Mouse (Mus musculus) lung, embryonic 14.5 days (tissue): ENCODE measurements at regions not wholly inside any gene's neighbourhood (a gene's known extent, or its start where the extent isn't known, plus 50 kb on each side); places are given as distances from the start of the nearest gene placed in this dataset.

ENCODE experiments used
- ATAC-seq: fragments of 200-750 bp; cut with Nextera tagmentation; 2 replicates; pipeline ENCODE4 v1.8.0; 2017; ENCODE audit warnings: mild to moderate bottlenecking, moderate TSS enrichment, moderate library complexity; ENCODE audit not compliant: insufficient read depth
- DNase-seq: peaks from one replicate; pipeline ENCODE4 v3.0.0-alpha.2; 2015
- H3K27ac ChIP-seq: fragments of 300-500 bp; sonication (generic); 2 replicates; pipeline ENCODE4 v1.5.1; 2014; ENCODE audit warnings: low read depth, mild to moderate bottlenecking, moderate library complexity
- H3K27me3 ChIP-seq: fragments of 300-500 bp; sonication (generic); 2 replicates; pipeline ENCODE4 v1.6.1; 2014; ENCODE audit warnings: low read length, control low read depth; ENCODE audit not compliant: insufficient read depth
- H3K36me3 ChIP-seq: fragments of 300-500 bp; sonication (generic); 2 replicates; pipeline ENCODE4 v1.6.1; 2014; ENCODE audit warnings: control low read depth; ENCODE audit not compliant: insufficient read depth
- H3K4me1 ChIP-seq: fragments of 300-500 bp; sonication (generic); 2 replicates; pipeline ENCODE4 v1.6.1; 2014; ENCODE audit warnings: antibody characterized with exemption, control low read depth; ENCODE audit not compliant: insufficient read depth
- H3K4me2 ChIP-seq: fragments of 300-500 bp; sonication (generic); 2 replicates; pipeline ENCODE4 v1.6.1; 2014; ENCODE audit warnings: mild to moderate bottlenecking
- H3K4me3 ChIP-seq: fragments of 300-500 bp; sonication (generic); 2 replicates; pipeline ENCODE4 v1.5.1; 2014; ENCODE audit warnings: low read depth, low read length
- H3K9ac ChIP-seq: fragments of 300-500 bp; sonication (generic); 2 replicates; pipeline ENCODE4 v1.6.1; 2014
- H3K9me3 ChIP-seq: fragments of 300-500 bp; sonication (generic); 2 replicates; pipeline ENCODE4 v1.6.1; 2016; ENCODE audit warnings: low read depth, low read length, control low read depth
- CTCF ChIP-seq: IDR thresholded peaks from 2 replicates; pipeline ENCODE4 v1.5.1; 2016; ENCODE audit warnings: antibody characterized with exemption, low read depth
- WGBS: fragments of 180-500 bp; shearing (Covaris S2); extraction: QIAGEN DNeasy Blood & Tissue Kit; methylation state at CpG from one replicate; pipeline ENCODE4 v1.1.7; 2014; 5-methylcytosine and 5-hydroxymethylcytosine counted together

GRCm38 (mm10) chr14:9492228-9492627 is 826.2 kb upstream of the 4930452B06Rik start:
- TF ChIP-seq CTCF = no peak
- no peak overlapping the region for H3K4me2 ChIP-seq
- H3K4me1 ChIP-seq = peaks cover 2% of the 10 kb centered on the region; the same call in 1 of the 2 replicates
- DNase-seq (no peak), ATAC-seq (no peak)
- no peaks in the 10 kb centered on the region for H3K27me3 ChIP-seq
- H3K9ac ChIP-seq = no peak overlapping the region
- no peak overlapping the region for H3K27ac ChIP-seq
- no peaks in the 10 kb centered on the region for H3K9me3 ChIP-seq
- no peaks in the 10 kb centered on the region for H3K36me3 ChIP-seq
- 76% methylated on average over 2 of the region's 2 CpGs for WGBS
- H3K4me3 ChIP-seq = no peak overlapping the region

- no peaks in the 10 kb centered on the region for H3K27me3 ChIP-seq
- ATAC-seq (no peak), DNase-seq (no peak)
- no peak overlapping the region for H3K4me3 ChIP-seq
- H3K9ac ChIP-seq = no peak overlapping the region
- peaks cover 2% of the 10 kb centered on the region; the same call in 1 of the 2 replicates for H3K4me1 ChIP-seq
- H3K9me3 ChIP-seq = no peaks in the 10 kb centered on the region
- no peak for TF ChIP-seq CTCF
- no peak overlapping the region for H3K27ac ChIP-seq
- no peak overlapping the region for H3K4me2 ChIP-seq
- no peaks in the 10 kb centered on the region for H3K36me3 ChIP-seq
- WGBS = 18% methylated on average over 1 of the region's 1 CpGs
Measured at GRCm38 (mm10) chr14:9488585-9488984, 822.5 kb upstream of the 4930452B06Rik start.

GRCm38 (mm10) chr14:9478981-9479380 is 812.9 kb upstream of the 4930452B06Rik start:
- no peak for TF ChIP-seq CTCF
- H3K36me3 ChIP-seq = no peaks in the 10 kb centered on the region

GRCm38 (mm10) chr14:9475169-9475568 is 809.1 kb upstream of the 4930452B06Rik start:
- H3K4me3 ChIP-seq = no peak overlapping the region
- no peak for TF ChIP-seq CTCF
- H3K36me3 ChIP-seq = no peaks in the 10 kb centered on the region
- H3K27me3 ChIP-seq = no peaks in the 10 kb centered on the region
- H3K9ac ChIP-seq = no peak overlapping the region
- ATAC-seq = no peak
- H3K4me1 ChIP-seq = no peaks in the 10 kb centered on the region
- H3K4me2 ChIP-seq = no peak overlapping the region
- WGBS = 78% methylated on average over 7 of the region's 7 CpGs
- no peak overlapping the region for H3K27ac ChIP-seq
- no peaks in the 10 kb centered on the region for H3K9me3 ChIP-seq
- DNase-seq = no peak

More at GRCm38 (mm10) chr14:9478981-9479380, 812.9 kb upstream of the 4930452B06Rik start:
- H3K9me3 ChIP-seq = no peaks in the 10 kb centered on the region
- H3K27ac ChIP-seq = no peak overlapping the region
- no peak for DNase-seq
- no peaks in the 10 kb centered on the region for H3K27me3 ChIP-seq
- H3K4me3 ChIP-seq = no peak overlapping the region
- no peak overlapping the region for H3K9ac ChIP-seq
- no peak for ATAC-seq
- no peak overlapping the region for H3K4me2 ChIP-seq
- H3K4me1 ChIP-seq = no peaks in the 10 kb centered on the region

GRCm38 (mm10) chr14:9469686-9470085 is 803.6 kb upstream of the 4930452B06Rik start:
- no peak overlapping the region for H3K27ac ChIP-seq
- H3K4me1 ChIP-seq = peaks cover 5% of the 10 kb centered on the region; the same call in 1 of the 2 replicates
- ATAC-seq = no peak
- no peak overlapping the region for H3K4me2 ChIP-seq
- H3K9me3 ChIP-seq = no peaks in the 10 kb centered on the region
- H3K9ac ChIP-seq = no peak overlapping the region
- no peaks in the 10 kb centered on the region for H3K27me3 ChIP-seq
- no peaks in the 10 kb centered on the region for H3K36me3 ChIP-seq
- DNase-seq = no peak
- TF ChIP-seq CTCF = no peak
- no peak overlapping the region for H3K4me3 ChIP-seq

GRCm38 (mm10) chr14:9468654-9469053 is 802.6 kb upstream of the 4930452B06Rik start:
- H3K9me3 ChIP-seq = no peaks in the 10 kb centered on the region
- H3K27ac ChIP-seq = no peak overlapping the region
- TF ChIP-seq CTCF = no peak
- no peak for ATAC-seq
- H3K27me3 ChIP-seq = no peaks in the 10 kb centered on the region
- H3K36me3 ChIP-seq = no peaks in the 10 kb centered on the region
- DNase-seq = no peak
- no peak overlapping the region for H3K4me3 ChIP-seq
- H3K9ac ChIP-seq = no peak overlapping the region
- no peak overlapping the region for H3K4me2 ChIP-seq
- peaks cover 5% of the 10 kb centered on the region; the same call in 1 of the 2 replicates for H3K4me1 ChIP-seq
- WGBS = 78% methylated on average over 3 of the region's 3 CpGs

- Histone ChIP-seq H3K4me2 (no peak overlapping the region), H3K4me3 (no peak overlapping the region), H3K9me3 (no peaks in the 10 kb centered on the region), H3K4me1 (peaks cover 5% of the 10 kb centered on the region; the same call in 1 of the 2 replicates), H3K27me3 (no peaks in the 10 kb centered on the region), H3K9ac (no peak overlapping the region), H3K36me3 (no peaks in the 10 kb centered on the region), H3K27ac (0 out of 2 replicates have a peak overlapping the region, but pooled peaks have one; percentile 20)
- no peak for TF ChIP-seq CTCF
- WGBS = 24% methylated on average over 7 of the region's 7 CpGs
- ATAC-seq = peak; percentile 84
- peak; percentile 35 for DNase-seq
Measured at GRCm38 (mm10) chr14:9467690-9468458, 801.8 kb upstream of the 4930452B06Rik start.
